Mouse (Mus musculus): ENCODE results near the gene Dst.

DNA sequence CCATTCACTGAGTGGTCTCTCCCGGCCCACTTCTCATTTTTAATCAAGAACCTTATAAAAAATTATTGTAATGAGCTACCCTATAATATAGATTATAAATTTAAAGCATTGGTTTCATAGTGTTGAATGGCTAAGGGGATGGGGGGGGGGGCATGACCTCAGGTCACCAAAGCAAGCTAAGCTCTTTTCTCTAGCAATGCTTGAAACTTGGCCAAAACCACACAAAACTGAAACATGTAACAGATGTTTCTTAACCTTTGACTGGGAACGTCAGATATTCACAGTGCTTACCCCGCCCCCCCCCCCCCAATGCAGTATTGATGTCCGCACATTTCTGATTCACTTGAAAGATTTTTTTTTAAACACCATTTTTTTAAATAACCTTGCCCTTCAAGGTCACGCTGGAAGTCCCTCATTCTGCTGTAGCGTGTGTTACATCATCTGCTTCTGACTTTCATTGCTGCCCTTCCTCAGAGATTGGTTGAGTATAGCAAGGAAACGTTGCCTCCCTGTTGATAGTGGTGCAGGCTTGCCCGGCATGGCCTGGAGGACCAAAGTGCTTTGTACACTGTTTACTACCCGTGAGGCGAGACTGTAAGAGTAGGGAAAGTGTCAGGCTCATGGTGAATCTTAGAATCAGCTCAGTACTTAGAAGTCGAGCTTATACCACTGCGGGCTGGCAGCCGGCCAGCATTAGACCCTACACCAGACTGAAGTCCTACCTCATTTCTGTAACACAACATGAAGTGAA, 380.9 kb downstream of the Dst start:
- TF ChIP-seq CTCF (IDR thresholded peaks at IDR 0.05; ENCODE audit: low read depth), result no peak
- TF ChIP-seq EP300 (IDR thresholded peaks at IDR 0.05; ENCODE audit: low read depth), result no peak

All from liver, embryonic 14.5 days (tissue).